Mouse (Mus musculus) megakaryocyte, embryonic 14.5 days (primary cell): ENCODE results near the gene Neurog3.

Source experiments
- FLI1 ChIP-seq: IDR thresholded peaks from 2 replicates; pipeline ENCODE4 v1.6.1; 2012; ENCODE audit warnings: low read length, inconsistent platforms, mixed read lengths
- GATA1 ChIP-seq: IDR thresholded peaks from 3 replicates; pipeline ENCODE4 v1.6.1; 2012; ENCODE audit warnings: mixed read lengths, low read length, inconsistent platforms, borderline replicate concordance

- TF ChIP-seq GATA1 (no peak), FLI1 (no peak)
Measured at GRCm38 (mm10) chr10:62099749-62100403, 33.0 kb upstream of the Neurog3 start.
